In genomic region chr17:46698515-46698914, GRCm38 (mm10) we compare ENCODE assay signal across 12 mouse cellular contexts.
"Had no signal": no experiment of that assay in that cellular context is flagged by ENCODE, and none has a peak within 500 bp of the region (broad histone marks: within the 10 kb centered on the region; RNA-seq: fewer than 3 reads in every experiment).

No protein-coding gene starts in this region.

- DNase-seq: kidney, adult 8-10 months; kidney, postnatal 25 days; lung, adult 18-20 months; right cerebral cortex, adult 18-20 months; right cerebral cortex, postnatal 25 days; thymus, adult 2 months; thymus, postnatal 25 days had no signal

- H3K9ac ChIP-seq: liver, embryonic 14.5 days; midbrain, embryonic 12.5 days had no signal

- H3K4me3 ChIP-seq: layer of hippocampus, adult 2 months; limb, embryonic 13.5 days; midbrain, embryonic 12.5 days had no signal

- H3K27ac ChIP-seq: layer of hippocampus, adult 2 months; limb, embryonic 13.5 days; liver, embryonic 14.5 days; midbrain, embryonic 12.5 days had no signal

- ATAC-seq: midbrain, embryonic 16.5 days had no signal

- H3K27me3 ChIP-seq: limb, embryonic 13.5 days; midbrain, embryonic 12.5 days had no signal

- H3K4me2 ChIP-seq: limb, embryonic 13.5 days; midbrain, embryonic 12.5 days had no signal

- H3K9me3 ChIP-seq: limb, embryonic 13.5 days; midbrain, embryonic 12.5 days had no signal
